Mouse (Mus musculus): ENCODE results near the gene Ryr1. TPM values are rescaled to one million over a fixed set of nuclear protein-coding genes. Genes with fewer than 3 reads are reported as not detected.

Gene Ryr1
- polyA plus RNA-seq (2014; fragmentation: Illumina TruSeq; extraction: RNeasy Lipid Tissue Mini Kit (QIAGEN cat#74804); ENCODE audit: low read depth, low replicate concordance): not detected

DNA sequence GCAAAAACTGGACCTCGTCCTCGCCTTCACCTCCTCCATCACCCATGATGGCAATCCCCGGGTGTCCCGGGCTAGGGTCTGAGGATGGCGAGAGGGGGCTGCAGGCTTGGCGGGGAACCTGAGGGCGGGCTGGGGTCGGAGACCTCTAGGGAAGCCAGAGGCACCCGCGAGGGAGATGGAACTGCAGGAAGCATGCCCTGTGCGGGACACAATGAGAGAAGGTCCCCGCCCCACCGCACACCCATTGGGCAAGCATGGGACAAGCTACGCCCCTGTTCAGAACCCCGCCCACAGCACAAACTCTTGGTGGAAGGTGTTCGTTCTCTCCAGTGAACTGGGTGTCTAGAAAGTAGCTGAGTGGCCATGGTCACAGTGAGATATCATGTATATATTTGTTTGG, at the start of gene Ryr1:
TSS of gene Ryr1 (minus strand) at position 210 of the 400 bp plus-strand sequence.

GRCm38 (mm10) chr7:29170066-29170754, 45.2 kb upstream of the Ryr1 start, which contains the start of the genes Ggn and Spred3:
Gene Ggn (plus strand): TSS chr7:29170210.
Gene Spred3 (minus strand): TSS chr7:29170411.

DNA sequence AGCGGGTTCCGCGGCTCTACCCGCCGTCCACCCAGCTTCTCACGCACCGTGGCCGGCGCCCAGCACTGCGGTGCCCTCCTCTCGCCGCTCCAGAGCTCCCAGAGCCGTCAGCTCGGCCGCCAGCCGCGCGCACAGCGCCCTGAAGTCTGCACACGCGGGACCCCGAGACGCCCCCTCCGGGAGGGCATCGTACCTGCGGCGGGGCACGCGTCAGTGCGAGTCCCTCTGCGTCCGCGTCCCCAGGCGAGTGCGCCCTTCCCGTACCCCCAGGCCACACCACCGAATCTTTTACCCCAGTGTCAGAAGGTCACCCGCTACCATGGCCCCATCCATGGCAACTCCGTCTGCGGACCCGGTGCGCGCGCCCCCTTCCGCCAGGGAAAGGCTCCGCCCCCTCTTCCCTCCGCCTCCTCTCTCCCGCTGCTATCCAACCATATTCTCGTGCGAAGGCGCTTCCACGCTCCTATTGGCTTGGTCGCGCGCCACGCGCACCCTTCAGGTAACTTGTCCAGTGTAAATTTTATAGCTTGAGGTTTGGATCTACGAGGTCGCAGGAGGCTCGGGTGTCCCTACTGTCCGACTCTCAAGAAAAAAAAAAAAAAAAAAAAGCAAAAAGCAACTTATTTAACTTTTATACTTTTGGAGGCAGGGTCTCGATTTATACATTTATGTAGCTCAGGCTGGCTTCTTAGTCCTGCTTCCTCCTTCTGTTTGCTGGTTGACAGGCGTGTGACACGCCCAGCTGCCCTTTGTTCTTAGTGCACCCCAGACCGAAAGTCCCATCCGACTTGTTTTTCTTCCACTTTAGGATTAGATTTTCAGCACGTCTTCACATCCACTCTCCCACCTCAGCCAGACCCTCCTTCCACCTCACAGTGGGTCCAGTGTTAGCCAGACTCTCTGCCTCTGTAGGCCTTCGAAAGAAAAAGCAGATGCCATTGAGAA, 31.1 kb upstream of the Ryr1 start, which contains the start of gene Fam98c:
TSS of gene Fam98c (minus strand) at position 397 of the 945 bp plus-strand sequence.

DNA sequence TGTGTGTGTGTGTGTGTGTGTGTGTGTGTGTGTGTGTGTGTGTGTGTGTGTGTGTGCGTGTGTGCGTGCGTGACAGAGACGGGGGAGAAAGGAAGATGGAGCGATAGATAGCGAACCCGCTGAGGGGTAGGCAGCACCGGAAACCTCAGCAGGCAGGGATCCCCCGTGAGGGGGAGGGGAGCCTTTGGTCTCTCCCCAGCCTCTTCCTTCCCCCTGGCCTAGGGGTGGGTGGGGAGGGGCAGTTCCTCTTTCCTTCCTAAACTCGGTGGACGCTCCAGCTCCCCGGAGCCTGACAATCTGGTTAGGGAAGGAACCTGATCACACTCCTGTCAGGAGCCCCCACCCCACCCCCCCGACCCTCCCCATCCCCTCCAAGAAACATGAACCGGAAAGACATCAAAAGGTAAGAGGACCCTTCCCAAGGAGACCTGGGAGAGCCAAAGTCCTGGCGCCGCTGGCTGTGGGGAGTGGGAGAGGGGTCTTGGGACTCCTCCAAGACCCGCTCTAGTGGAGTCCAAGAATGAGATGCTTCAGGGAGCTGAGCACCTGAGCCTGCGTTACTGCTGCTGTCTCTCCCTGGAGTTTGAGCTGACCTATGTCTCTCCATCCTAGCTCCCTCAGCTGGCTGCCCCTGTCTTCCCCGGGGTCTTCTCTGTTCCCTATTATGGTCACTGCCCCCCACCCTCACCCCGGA, 9.9 kb upstream of the Ryr1 start, which contains the start of gene Rasgrp4:
TSS of gene Rasgrp4 (plus strand) at position 159 of the 694 bp plus-strand sequence.

DNA sequence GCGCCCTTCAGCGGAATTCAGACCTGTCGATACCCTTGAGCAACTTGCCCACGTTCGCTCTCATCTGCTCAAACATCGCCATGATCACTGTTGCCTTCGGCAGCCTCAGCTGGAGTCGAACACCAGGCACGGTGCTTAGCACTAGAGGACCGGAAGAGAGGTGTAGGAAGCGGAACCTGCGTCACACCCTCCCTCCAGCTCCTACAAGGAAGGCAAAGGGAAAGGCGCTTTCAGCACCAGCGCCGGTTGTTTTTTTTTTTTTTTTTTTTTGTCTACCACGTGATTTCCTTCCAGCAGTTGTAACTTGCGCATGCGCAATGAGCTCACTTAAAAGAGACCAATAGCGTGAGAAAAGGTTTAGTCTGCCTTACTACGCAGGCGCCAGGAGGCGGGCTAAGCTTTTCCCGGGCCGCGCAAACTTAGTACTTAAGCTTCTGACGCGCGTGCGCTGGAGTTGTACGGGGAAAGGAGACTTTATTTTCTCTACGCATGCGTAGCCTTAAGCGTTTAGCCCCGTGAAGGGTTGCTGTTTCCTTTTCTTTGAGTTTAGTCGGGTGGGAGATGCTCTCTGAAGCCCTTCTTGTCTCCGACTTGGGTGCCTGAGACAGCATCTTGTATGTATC, 143.2 kb downstream of the Ryr1 start, which contains the start of the genes Eif3k and Map4k1:
TSS of gene Eif3k (minus strand) at position 214 of the 623 bp plus-strand sequence.
TSS of gene Map4k1 (plus strand) at position 400 of the 623 bp plus-strand sequence.

GRCm38 (mm10) chr7:28961927-28962670, 162.9 kb downstream of the Ryr1 start, which contains the start of gene Actn4:
Gene Actn4 (minus strand): TSS chr7:28962340.

Other genes starting within 250 kb of the Ryr1 start
- gene Capn12, start 243.8 kb downstream of the Ryr1 start, polyA plus RNA-seq (2014; fragmentation: Illumina TruSeq; extraction: RNeasy Lipid Tissue Mini Kit (QIAGEN cat#74804); ENCODE audit: low read depth, low replicate concordance): not detected
- gene Actn4, start 162.8 kb downstream of the Ryr1 start, polyA plus RNA-seq (2014; fragmentation: Illumina TruSeq; extraction: RNeasy Lipid Tissue Mini Kit (QIAGEN cat#74804); ENCODE audit: low read depth, low replicate concordance): 31.0 TPM
- 3.8 TPM for gene Eif3k, start 143.3 kb downstream of the Ryr1 start, polyA plus RNA-seq (2014; fragmentation: Illumina TruSeq; extraction: RNeasy Lipid Tissue Mini Kit (QIAGEN cat#74804); ENCODE audit: low read depth, low replicate concordance)
- not detected for gene Map4k1, start 143.1 kb downstream of the Ryr1 start, polyA plus RNA-seq (2014; fragmentation: Illumina TruSeq; extraction: RNeasy Lipid Tissue Mini Kit (QIAGEN cat#74804); ENCODE audit: low read depth, low replicate concordance)
- not detected for gene Rasgrp4, start 9.7 kb upstream of the Ryr1 start, polyA plus RNA-seq (2014; fragmentation: Illumina TruSeq; extraction: RNeasy Lipid Tissue Mini Kit (QIAGEN cat#74804); ENCODE audit: low read depth, low replicate concordance)
- gene Fam98c, start 31.1 kb upstream of the Ryr1 start, polyA plus RNA-seq (2014; fragmentation: Illumina TruSeq; extraction: RNeasy Lipid Tissue Mini Kit (QIAGEN cat#74804); ENCODE audit: low read depth, low replicate concordance): 2.0 TPM
- not detected for gene Ggn, start 45.0 kb upstream of the Ryr1 start, polyA plus RNA-seq (2014; fragmentation: Illumina TruSeq; extraction: RNeasy Lipid Tissue Mini Kit (QIAGEN cat#74804); ENCODE audit: low read depth, low replicate concordance)
- 1.3 TPM for gene Spred3, start 45.2 kb upstream of the Ryr1 start, polyA plus RNA-seq (2014; fragmentation: Illumina TruSeq; extraction: RNeasy Lipid Tissue Mini Kit (QIAGEN cat#74804); ENCODE audit: low read depth, low replicate concordance)
- 69.3 TPM for gene Psmd8, start 55.5 kb upstream of the Ryr1 start, polyA plus RNA-seq (2014; fragmentation: Illumina TruSeq; extraction: RNeasy Lipid Tissue Mini Kit (QIAGEN cat#74804); ENCODE audit: low read depth, low replicate concordance)
- gene Catsperg1, start 88.9 kb upstream of the Ryr1 start, polyA plus RNA-seq (2014; fragmentation: Illumina TruSeq; extraction: RNeasy Lipid Tissue Mini Kit (QIAGEN cat#74804); ENCODE audit: low read depth, low replicate concordance): not detected
- gene Kcnk6, start 107.3 kb upstream of the Ryr1 start, polyA plus RNA-seq (2014; fragmentation: Illumina TruSeq; extraction: RNeasy Lipid Tissue Mini Kit (QIAGEN cat#74804); ENCODE audit: low read depth, low replicate concordance): 1.1 TPM
- gene Yif1b, start 113.2 kb upstream of the Ryr1 start, polyA plus RNA-seq (2014; fragmentation: Illumina TruSeq; extraction: RNeasy Lipid Tissue Mini Kit (QIAGEN cat#74804); ENCODE audit: low read depth, low replicate concordance): not detected
- 3.1 TPM for gene 2200002D01Rik, start 123.3 kb upstream of the Ryr1 start, polyA plus RNA-seq (2014; fragmentation: Illumina TruSeq; extraction: RNeasy Lipid Tissue Mini Kit (QIAGEN cat#74804); ENCODE audit: low read depth, low replicate concordance)
- 18.5 TPM for gene Spint2, start 156.7 kb upstream of the Ryr1 start, polyA plus RNA-seq (2014; fragmentation: Illumina TruSeq; extraction: RNeasy Lipid Tissue Mini Kit (QIAGEN cat#74804); ENCODE audit: low read depth, low replicate concordance)
- not detected for gene Ppp1r14a, start 164.1 kb upstream of the Ryr1 start, polyA plus RNA-seq (2014; fragmentation: Illumina TruSeq; extraction: RNeasy Lipid Tissue Mini Kit (QIAGEN cat#74804); ENCODE audit: low read depth, low replicate concordance)
- gene Dpf1, start 178.8 kb upstream of the Ryr1 start, polyA plus RNA-seq (2014; fragmentation: Illumina TruSeq; extraction: RNeasy Lipid Tissue Mini Kit (QIAGEN cat#74804); ENCODE audit: low read depth, low replicate concordance): not detected